Mouse (Mus musculus): ENCODE results near the gene Gins2.

The Gins2 gene

GRCm38 (mm10) chr8:120530954-120531656 is 58.0 kb downstream of the Gins2 start:
- DNase-seq (ENCODE audit: low spot score in 2 of 2), result no peak

- DNase-seq (ENCODE audit: low spot score in 2 of 2), result no peak
These were observed 59.9 kb downstream of the Gins2 start for GRCm38 (mm10) chr8:120529226-120529625.

All from urinary bladder, postnatal 4 days (tissue).